Mouse (Mus musculus): Measurements from ENCODE around the gene Dut.

Dut gene

DNA sequence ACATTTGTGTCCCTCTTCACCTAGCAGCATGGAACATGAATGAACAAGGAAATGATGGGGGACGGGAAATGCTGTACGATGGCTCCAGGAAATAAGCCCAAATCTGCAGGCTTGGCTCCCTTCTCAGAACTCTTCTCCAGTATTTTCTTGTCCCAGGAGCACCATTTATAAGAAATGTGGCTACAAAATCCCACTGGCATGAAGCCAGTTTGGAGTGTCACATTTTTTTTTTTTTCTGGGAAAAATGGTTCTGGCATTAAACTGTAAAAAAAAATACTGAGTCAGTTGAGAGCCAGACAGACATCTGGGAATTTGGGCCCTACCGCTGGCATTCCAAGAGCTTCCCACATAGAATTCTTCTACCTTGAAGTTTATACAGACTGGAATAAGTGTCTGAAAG is 57.8 kb downstream of the Dut start:
- DNase-seq (ENCODE audit: low spot score), result no peak

DNA sequence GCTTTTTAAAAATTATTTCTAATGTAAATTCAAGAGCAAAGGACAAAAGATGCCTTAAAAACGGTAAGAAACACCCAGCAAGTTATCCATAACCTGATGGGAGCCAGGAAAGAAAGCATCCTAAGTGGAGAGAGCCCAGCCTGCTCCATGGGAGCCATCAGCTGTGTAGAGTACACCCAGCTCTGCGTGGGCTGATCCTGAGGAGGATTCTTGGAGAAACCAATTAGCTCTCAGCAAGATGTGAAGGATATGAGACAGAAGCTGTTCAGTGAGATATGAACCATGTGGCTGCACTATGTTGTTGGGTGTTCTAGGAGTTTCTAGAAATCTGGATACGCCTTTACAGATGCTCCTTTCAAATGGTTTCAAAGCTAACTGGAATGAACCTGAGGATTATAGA is 58.7 kb downstream of the Dut start:
- peak; percentile 7 for DNase-seq (ENCODE audit: low spot score)
